Mouse (Mus musculus): ENCODE measurements around the gene Nell2. TPM values are rescaled to one million over a fixed set of nuclear protein-coding genes. Genes with fewer than 3 reads are reported as not detected.
A peak's percentile ranks its signal among the peaks of the same experiment; 100 is the strongest.

The Nell2 gene
- total RNA-seq, 2 experiments from 2014 or later, result 2.0 to 3.0 TPM

GRCm38 (mm10) chr15:95085962-95086361 is 442.4 kb downstream of the Nell2 start:
- DNase-seq, result peak; percentile 15

- no peak for DNase-seq
Observed at GRCm38 (mm10) chr15:95081654-95082053, 446.7 kb downstream of the Nell2 start.

DNA sequence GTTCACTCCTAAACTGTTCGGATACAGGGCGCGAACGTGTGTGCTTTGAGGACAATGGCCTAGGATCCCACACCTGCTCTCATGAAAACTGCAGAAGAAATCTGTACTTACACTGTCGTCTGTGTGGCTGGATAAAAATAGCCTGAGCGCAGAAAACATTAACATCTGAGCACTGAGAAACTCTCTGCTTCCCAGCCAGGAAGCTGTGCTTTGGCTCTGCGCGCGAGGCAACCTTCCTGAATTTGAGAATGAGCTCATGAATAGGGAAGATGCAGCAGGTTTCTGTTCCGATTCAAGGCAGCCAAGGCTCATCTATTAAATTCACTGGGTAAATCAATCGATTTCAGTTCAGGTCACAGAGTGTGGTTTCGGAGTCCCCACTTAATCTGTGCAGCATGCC is 453.0 kb downstream of the Nell2 start:
- no peak for DNase-seq

DNA sequence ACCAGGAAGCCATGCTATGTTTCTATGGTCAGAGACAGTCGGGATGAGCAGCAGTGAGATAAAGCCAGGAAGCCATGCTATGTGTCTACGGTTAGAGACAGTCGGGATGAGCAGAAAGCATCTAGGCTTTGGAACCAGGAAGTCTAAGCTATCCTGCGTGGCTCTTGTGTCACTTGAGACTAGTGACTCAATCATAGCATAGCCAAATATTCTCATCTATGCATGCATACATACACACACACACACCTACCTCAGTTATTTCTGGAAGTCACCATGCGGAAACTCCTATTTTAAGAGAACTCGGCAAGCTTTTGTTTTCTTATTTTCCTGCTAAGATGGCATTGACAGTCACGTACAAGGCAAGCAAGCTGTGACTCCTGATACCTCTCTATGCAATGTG is 457.5 kb downstream of the Nell2 start:
- no peak for DNase-seq

- DNase-seq, result no peak
Observed at GRCm38 (mm10) chr15:95068799-95069198, 459.6 kb downstream of the Nell2 start.

DNA sequence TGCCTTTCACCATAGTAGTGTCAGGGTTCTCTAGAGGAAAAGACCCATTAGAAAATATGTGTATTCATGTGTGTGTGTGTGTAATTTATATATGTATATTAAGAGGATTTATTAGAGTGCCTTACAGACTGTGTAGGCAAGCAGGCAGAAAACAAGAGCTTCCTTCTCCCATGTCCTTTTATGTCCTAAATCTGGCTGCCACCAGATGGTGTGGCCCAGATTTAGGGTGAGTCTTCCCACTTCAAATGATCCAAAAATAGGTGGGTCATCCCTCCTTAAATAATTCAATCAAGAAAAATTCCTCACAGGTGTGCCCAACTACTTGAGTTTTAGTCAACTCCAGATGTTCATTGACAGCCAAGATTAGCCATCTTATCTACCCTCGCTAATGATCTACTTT is 460.3 kb downstream of the Nell2 start:
- DNase-seq, result no peak

DNA sequence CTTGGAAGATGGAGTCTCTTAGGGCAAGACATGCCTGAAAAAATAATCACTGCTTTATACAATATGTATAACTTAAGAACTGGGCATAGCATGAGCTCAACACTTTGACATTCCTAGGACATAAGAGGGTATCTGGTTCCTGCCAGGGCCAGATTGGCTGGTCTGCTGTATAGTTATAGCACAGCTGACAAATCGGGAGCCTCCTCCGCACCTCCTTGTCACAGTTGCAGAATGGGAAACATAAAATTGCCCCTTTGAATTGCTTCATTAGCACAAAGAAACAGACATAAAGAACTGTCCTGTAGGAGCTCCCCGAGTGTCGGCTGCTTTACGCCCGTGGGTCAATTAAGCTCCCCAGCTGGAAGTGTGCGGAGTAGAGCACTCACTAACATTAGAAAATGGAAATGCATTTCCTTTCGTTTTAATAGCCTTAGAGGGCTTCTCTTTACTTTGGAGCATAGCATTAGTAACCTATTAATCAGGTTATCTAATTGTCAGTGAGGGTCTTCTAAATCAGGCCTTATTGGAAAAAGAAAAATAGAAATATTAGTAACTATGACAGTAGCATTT is 473.2 kb downstream of the Nell2 start:
- DNase-seq, result no peak

DNA sequence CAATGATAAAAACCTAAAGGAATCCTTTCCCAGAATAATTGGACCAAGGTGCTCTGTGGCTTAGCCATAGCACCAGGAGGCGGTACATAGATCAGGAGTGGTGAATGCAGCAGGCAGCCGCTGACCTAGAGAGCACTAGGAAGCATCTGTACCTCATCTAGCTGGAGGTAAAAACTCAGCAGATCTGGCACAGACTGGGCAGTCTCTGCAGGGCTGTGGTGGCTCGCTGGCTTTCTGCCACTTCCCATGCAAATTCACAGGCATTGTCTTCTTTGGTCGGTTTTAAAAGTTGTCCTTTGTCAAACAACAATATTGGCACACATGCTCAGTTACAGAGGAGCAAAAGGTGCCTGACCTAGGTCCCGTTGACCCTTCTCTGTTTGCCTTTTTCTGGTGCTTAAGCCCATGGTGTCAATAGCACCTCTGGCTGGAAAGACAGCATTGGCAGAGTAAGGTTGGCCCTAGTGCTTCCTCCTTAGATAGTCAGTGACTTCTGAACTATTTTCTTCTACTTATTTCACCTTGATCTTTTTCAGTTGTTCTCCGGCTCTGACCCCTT is 479.1 kb downstream of the Nell2 start:
- peak; percentile 1 for DNase-seq

DNA sequence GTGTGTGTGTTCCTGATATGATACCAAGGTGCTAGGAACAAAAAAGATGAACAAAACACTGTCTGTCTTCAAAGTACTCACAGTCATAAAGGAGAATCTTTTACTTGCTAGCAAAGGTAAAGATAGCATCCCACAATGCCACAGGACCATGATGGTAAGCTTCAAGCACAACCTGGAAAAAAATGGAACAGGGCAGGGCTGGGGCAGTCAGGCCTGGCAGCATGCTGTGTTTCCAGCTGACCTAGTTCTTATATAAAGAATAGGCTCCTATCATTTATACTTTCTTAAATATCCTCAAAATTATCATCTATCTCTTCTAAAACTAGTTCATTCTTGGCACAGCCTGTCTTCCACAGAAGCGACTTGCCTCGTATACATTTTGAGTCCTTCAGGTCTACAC is 480.9 kb downstream of the Nell2 start:
- no peak for DNase-seq

DNA sequence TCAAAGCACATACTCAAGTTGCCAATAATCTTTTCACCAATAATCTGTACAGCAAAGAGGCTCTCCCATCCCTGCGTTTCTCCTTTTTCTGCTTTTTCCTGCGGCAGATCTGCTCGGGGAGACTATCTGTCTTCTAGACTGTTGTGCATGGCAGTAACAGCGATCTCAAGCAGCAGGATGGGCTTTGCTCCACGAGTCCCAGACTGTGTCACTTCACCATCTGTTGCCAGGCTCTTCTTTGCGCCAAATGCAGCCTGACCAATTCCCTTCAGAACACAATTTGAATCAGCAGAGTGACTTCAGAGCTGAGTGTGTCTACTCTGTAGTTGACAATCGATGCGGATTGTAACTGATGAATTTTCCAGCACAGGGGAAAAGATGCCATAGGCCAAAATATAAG is 484.3 kb downstream of the Nell2 start:
- no peak for DNase-seq

- DNase-seq, result no peak
Observed at GRCm38 (mm10) chr15:95042437-95042836, 485.9 kb downstream of the Nell2 start.

GRCm38 (mm10) chr15:95029487-95029875 is 498.9 kb downstream of the Nell2 start:
- no peak for DNase-seq

DNA sequence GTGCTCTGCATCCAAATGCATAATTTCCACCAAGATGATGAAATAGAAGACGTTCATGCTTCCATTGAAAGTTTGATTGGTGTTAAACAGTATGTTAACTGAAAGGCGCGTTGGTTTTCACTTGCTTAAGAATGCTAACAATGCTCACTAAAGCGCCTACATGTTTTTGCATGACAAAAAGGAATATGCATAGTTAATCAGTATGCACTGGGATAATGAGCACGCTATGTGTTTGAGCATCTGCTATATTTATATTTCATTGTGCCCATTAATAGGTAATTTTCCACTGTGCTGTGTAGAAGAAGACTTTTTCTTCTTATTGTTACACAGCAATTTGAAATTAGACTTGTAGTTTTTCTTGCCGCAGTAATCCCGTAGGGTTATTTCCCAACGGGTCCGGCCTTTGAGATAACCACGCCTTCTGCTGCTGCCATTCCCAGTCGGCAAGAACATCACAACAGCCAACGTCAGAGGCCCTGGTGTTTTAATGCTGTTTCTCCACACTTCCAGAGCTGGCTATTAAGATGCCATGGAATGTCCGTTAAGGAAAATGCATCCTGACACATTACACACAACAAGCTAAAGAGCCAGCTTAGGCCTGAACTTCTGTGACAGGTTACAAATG is 499.4 kb downstream of the Nell2 start:
- no peak for DNase-seq

Other genes with a start within 250 kb of the Nell2 start
- gene Dbx2, start 127.4 kb upstream of the Nell2 start, total RNA-seq (2021), result not detected

All from adrenal gland, postnatal 10 days (tissue).